Mouse (Mus musculus) embryonic facial prominence, embryonic 15.5 days (tissue): Measurements from ENCODE around the gene Il17rc. TPM values are rescaled to one million over a fixed set of nuclear protein-coding genes. Genes with fewer than 3 reads are reported as not detected.

Experiments
- ATAC-seq: fragments of 200-750 bp; cut with Nextera tagmentation; 2 replicates; pipeline ENCODE4 v1.8.0; 2017; ENCODE audit warnings: low read depth, moderate TSS enrichment; ENCODE audit not compliant: insufficient number of reproducible peaks, low FRiP score, low TSS enrichment
- H3K27ac ChIP-seq: fragments of 300-500 bp; sonication (generic); replicated peaks from 2 replicates; pipeline ENCODE4 v1.5.1; 2015; ENCODE audit warnings: mild to moderate bottlenecking, inconsistent platforms
- H3K27me3 ChIP-seq: fragments of 300-500 bp; sonication (generic); 2 replicates; pipeline ENCODE4 v1.6.1; 2015; ENCODE audit warnings: inconsistent platforms
- H3K36me3 ChIP-seq: fragments of 300-500 bp; sonication (generic); 2 replicates; pipeline ENCODE4 v1.6.1; 2015; ENCODE audit warnings: mild to moderate bottlenecking, inconsistent platforms
- H3K4me1 ChIP-seq: fragments of 300-500 bp; sonication (generic); 2 replicates; pipeline ENCODE4 v1.6.1; 2015; ENCODE audit warnings: inconsistent platforms
- H3K4me2 ChIP-seq: fragments of 300-500 bp; sonication (generic); replicated peaks from 2 replicates; pipeline ENCODE4 v1.6.1; 2015; ENCODE audit warnings: mild to moderate bottlenecking, inconsistent platforms
- H3K4me3 ChIP-seq: fragments of 300-500 bp; sonication (generic); replicated peaks from 2 replicates; pipeline ENCODE4 v1.5.1; 2015; ENCODE audit warnings: mild to moderate bottlenecking, inconsistent platforms
- H3K9ac ChIP-seq: fragments of 300-500 bp; sonication (generic); 2 replicates; pipeline ENCODE4 v1.6.1; 2015; ENCODE audit warnings: inconsistent platforms
- H3K9me3 ChIP-seq: fragments of 300-500 bp; sonication (generic); replicated peaks from 2 replicates; pipeline ENCODE4 v1.6.1; 2016; ENCODE audit warnings: inconsistent platforms
- WGBS: fragments of 180-500 bp; shearing (Covaris S2); methylation state at CpG from one replicate; pipeline ENCODE4 v1.1.7; 2015; 5-methylcytosine and 5-hydroxymethylcytosine counted together
- polyA plus RNA-seq: library from polyadenylated mRNA; unstranded; fragments of >200 nt; fragmentation: Nextera tagmentation; extraction: Ambion mirVana; gene quantifications from 2 replicates; pipeline ENCODE4 v1.2.1, GENCODE M21; 2015

The Il17rc gene
- polyA plus RNA-seq, 1 experiment from 2014 or later: 37.5 TPM

DNA sequence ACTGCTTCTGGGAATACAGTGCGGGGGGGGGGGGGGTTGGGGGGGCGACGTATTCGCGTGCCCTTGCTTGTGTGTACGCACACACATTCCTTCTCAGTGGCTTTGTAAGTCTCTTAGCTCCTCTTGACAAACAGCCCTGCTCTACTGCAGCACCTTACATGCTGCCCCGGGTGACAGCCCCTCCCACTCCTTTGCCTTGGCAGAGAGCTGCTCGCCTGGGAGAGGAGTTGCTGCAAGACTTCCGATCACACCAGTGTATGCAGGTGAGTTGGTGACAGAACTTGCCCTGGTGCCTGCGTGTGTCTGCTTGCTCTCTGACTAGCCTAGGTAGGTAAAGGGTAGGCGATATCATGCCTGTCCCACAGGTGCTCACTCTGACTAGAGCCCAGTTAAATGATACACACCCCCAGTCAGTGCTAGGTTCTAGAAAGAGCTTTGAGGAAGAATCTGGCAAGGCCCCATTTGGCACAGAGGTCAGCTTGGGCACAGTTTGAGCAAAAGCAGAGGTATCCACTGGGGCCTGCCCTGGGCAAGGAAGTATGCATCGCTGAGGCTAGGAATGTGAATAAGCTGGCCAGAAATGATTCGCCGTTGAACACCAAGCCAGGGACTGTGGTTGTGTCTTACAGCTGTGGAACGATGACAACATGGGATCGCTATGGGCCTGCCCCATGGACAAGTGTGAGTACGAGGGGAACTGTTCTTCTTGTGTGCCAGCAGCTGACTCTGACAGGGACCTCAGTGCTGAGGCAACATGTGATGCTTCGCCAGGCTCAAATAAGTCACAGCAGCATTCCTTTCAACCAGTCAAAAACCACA is 9.5 kb downstream of the Il17rc start:
- Histone ChIP-seq H3K4me3 (no peak overlapping the region), H3K36me3 (no peaks in the 10 kb centered on the region), H3K9me3 (no peaks in the 10 kb centered on the region), H3K27me3 (peaks cover 34% of the 10 kb centered on the region), H3K27ac (no peak overlapping the region; the same call in 1 of the 2 replicates), H3K9ac (no peak overlapping the region), H3K4me2 (no peak overlapping the region), H3K4me1 (peaks cover 28% of the 10 kb centered on the region)
- no peak for ATAC-seq
- WGBS: 48% methylated on average over 18 of the region's 18 CpGs

DNA sequence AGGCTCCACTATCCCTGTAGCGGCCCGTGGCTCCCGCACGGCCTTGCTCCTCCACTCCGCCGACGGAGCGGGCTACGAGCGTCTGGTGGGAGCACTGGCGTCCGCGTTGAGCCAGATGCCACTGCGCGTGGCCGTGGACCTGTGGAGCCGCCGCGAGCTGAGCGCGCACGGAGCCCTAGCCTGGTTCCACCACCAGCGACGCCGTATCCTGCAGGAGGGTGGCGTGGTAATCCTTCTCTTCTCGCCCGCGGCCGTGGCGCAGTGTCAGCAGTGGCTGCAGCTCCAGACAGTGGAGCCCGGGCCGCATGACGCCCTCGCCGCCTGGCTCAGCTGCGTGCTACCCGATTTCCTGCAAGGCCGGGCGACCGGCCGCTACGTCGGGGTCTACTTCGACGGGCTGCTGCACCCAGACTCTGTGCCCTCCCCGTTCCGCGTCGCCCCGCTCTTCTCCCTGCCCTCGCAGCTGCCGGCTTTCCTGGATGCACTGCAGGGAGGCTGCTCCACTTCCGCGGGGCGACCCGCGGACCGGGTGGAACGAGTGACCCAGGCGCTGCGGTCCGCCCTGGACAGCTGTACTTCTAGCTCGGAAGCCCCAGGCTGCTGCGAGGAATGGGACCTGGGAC is 11.4 kb downstream of the Il17rc start:
- peak overlapping the region; percentile 60 for H3K27ac ChIP-seq
- no peaks in the 10 kb centered on the region for H3K9me3 ChIP-seq
- peaks cover 37% of the 10 kb centered on the region for H3K4me1 ChIP-seq
- H3K4me2 ChIP-seq: peak overlapping the region; percentile 75
- peak overlapping the region; percentile 47 for H3K4me3 ChIP-seq
- H3K36me3 ChIP-seq: no peaks in the 10 kb centered on the region
- H3K9ac ChIP-seq: no peak overlapping the region
- 4% methylated on average over 65 of the region's 65 CpGs for WGBS
- ATAC-seq: peak; percentile 4; the same call in 1 of the 2 replicates
- H3K27me3 ChIP-seq: peaks cover 34% of the 10 kb centered on the region

DNA sequence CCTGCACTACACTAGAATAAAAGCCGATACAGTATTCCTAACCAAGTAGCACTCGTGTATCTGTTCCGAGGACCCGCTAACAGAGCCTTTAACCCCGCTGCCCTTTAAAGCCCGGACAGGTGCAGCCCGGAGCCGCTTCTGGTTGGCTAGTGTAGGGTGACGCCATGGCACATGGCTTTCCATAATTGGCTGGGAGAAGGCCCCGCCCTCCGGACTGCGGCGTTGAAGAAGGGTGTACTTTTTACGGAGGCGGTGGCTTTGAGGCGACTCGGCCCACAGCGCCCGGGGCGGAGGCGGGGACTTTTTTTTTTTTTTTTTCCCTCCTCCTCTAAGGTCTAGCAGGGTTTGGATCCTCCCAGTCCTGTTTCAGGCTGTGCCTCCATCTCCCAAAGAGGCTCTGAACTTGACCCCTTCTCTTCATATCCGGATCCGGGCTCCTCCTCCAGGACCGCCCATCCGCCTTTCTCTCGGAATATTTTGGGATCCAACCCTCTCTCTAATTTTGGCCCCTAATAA is 11.9 kb downstream of the Il17rc start, which contains the start of gene Creld1:
Gene Creld1, plus strand, starts transcription at position 198 of the 516 bp plus-strand sequence.
- ATAC-seq: peak; percentile 90
- Histone ChIP-seq H3K36me3 (no peaks in the 10 kb centered on the region), H3K9ac (peak within 1 kb of the TSS; percentile 3; the same call in 1 of the 2 replicates), H3K4me3 (peak within 1 kb of the TSS; percentile 47), H3K4me1 (peaks cover 42% of the 10 kb centered on the region), H3K9me3 (no peaks in the 10 kb centered on the region), H3K27me3 (peaks cover 34% of the 10 kb centered on the region), H3K27ac (peak within 1 kb of the TSS; percentile 66), H3K4me2 (peak within 1 kb of the TSS; percentile 75)
- 1% methylated on average over 26 of the region's 26 CpGs for WGBS

DNA sequence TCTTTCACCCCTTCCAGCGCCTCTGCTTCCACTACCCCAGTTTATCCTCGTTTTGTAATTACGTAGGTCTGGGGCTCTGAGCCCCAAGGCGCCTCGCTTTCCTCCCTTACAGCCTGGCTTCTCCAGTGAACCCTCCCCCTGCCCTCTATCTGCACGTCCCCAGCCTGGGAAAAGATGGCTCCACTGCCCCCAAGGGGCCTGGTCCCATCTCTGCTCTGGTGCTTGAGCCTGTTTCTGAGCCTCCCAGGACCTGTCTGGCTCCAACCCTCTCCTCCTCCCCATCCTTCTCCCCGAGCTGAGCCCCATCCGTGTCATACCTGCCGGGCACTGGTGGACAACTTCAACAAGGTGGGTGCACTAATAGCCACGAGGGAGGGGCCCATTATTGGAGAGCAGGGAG is 12.5 kb downstream of the Il17rc start:
- Histone ChIP-seq H3K27me3 (peaks cover 32% of the 10 kb centered on the region), H3K4me1 (peaks cover 42% of the 10 kb centered on the region), H3K36me3 (no peaks in the 10 kb centered on the region), H3K9me3 (no peaks in the 10 kb centered on the region), H3K9ac (peak overlapping the region; percentile 3; the same call in 1 of the 2 replicates), H3K4me2 (peak overlapping the region; percentile 75), H3K27ac (peak overlapping the region; percentile 66; the same call in 1 of the 2 replicates), H3K4me3 (peak overlapping the region; percentile 47)
- 0 out of 2 replicates have a peak, but pooled peaks have one; percentile 21 for ATAC-seq
- WGBS: 11% methylated on average over 10 of the region's 10 CpGs

DNA sequence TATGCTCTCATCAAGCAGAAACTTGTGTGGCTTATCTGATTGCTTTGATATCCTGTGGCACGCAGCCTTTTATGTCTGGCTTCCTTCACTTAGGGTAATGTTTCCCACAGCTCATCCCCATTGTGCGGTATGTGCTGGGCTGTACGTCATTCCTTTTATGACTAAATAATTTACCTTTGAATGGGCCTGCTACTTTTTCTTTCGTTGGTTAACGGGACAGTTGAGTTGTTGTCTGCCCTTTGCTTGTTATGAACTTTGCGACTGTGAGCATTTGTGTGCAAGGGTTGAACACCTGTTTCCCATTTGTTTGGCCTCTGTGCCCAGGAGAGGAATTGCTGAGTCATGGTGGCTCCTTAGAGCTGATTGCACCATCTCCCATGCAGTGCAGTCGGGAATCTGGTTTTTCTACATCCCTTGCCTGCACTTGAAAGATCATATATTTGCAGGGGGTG is 15.9 kb downstream of the Il17rc start:
- no peaks in the 10 kb centered on the region for H3K9me3 ChIP-seq
- H3K4me1 ChIP-seq: peaks cover 31% of the 10 kb centered on the region
- H3K4me2 ChIP-seq: no peak overlapping the region
- no peak overlapping the region for H3K4me3 ChIP-seq
- peaks cover 10% of the 10 kb centered on the region for H3K27me3 ChIP-seq
- H3K27ac ChIP-seq: peak overlapping the region; percentile 34
- no peak overlapping the region for H3K9ac ChIP-seq
- ATAC-seq: no peak
- 12% methylated on average over 7 of the region's 7 CpGs for WGBS
- 0 out of 2 replicates have a peak, but pooled peaks cover 5% of the 10 kb centered on the region for H3K36me3 ChIP-seq

DNA sequence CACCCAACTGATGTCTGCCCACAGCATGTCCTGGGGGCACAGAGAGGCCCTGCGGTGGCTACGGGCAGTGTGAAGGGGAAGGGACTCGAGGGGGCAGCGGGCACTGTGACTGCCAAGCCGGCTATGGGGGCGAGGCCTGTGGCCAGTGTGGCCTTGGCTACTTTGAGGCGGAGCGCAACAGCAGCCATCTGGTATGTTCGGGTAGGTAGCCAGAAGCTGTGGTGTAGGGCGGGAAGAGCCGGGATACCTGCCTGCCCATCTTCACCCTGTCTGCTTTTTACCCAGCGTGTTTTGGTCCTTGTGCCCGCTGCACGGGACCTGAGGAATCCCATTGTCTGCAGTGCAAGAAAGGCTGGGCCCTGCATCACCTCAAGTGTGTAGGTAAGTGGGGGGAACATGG is 18.2 kb downstream of the Il17rc start:
- 0 out of 2 replicates have a peak, but pooled peaks cover 5% of the 10 kb centered on the region for H3K36me3 ChIP-seq
- H3K27me3 ChIP-seq: no peaks in the 10 kb centered on the region
- H3K4me2 ChIP-seq: no peak overlapping the region
- H3K9me3 ChIP-seq: no peaks in the 10 kb centered on the region
- no peak for ATAC-seq
- peaks cover 18% of the 10 kb centered on the region for H3K4me1 ChIP-seq
- no peak overlapping the region for H3K27ac ChIP-seq
- no peak overlapping the region for H3K4me3 ChIP-seq
- WGBS: 90% methylated on average over 14 of the region's 14 CpGs
- H3K9ac ChIP-seq: no peak overlapping the region

DNA sequence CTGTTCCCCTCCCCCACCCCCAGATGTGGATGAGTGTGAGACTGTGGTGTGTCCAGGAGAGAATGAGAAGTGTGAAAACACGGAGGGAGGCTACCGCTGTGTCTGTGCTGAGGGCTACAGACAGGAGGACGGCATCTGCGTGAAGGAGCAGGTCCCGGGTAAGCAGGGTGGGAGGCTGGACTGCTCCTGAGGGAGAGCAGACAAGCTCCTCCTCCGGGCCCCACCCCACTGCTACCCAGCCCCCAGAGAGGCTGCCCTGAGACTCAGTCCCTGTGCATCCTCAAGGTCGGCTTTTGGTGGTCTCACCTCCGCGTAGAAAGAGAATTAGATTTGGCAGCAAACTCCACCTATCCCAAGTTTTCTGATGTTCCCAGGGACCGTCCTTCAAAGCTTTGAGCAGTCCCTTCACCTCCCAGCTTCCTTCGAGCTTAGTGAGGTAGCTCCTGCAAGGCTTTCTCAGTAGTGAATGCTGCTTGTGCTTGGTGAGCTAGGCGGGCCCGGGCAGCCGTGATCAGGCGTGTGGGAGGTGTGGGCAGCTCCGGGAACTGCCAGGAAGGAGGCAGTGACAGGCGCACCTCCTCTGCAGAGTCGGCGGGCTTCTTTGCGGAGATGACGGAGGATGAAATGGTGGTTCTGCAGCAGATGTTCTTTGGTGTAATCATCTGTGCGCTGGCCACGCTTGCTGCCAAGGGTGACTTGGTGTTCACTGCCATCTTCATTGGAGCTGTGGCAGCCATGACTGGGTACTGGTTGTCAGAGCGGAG is 21.1 kb downstream of the Il17rc start:
- Histone ChIP-seq H3K4me3 (no peak overlapping the region), H3K4me2 (no peak overlapping the region), H3K9ac (no peak overlapping the region), H3K4me1 (peaks cover 21% of the 10 kb centered on the region), H3K27me3 (peaks cover 15% of the 10 kb centered on the region), H3K9me3 (no peaks in the 10 kb centered on the region), H3K36me3 (0 out of 2 replicates have a peak, but pooled peaks cover 5% of the 10 kb centered on the region), H3K27ac (no peak overlapping the region)
- WGBS: 75% methylated on average over 24 of the region's 24 CpGs
- ATAC-seq: no peak

DNA sequence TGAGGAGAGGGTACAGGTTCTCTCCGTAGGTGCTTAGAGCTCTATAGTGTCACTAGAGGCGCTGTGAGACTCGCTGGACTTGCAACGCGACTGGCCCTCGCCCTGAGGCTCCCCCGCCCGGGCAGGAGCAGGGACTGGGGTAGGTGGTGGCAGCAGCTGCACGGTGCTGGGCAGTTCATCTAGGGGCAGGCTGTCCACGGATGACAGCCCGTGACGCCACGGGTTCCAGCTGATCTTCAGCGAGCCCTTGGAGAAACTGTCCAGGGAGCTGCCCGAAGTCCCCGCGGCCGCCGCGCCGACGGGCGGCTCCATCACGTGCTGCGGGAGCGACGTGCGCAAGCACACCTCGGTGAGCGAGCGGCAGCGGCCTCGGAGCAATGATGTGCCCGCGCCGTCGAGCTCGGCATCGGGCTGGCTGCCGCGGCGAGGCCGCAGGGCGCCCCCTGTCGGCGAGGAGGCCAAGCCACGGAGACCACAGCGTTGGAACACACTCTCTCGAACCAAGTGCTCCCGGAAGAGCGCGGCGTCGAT is 23.1 kb downstream of the Il17rc start:
- peak; percentile 69 for ATAC-seq
- under 1% methylated on average over 54 of the region's 54 CpGs for WGBS
- Histone ChIP-seq H3K36me3 (0 out of 2 replicates have a peak, but pooled peaks cover 5% of the 10 kb centered on the region), H3K27me3 (peaks cover 15% of the 10 kb centered on the region), H3K9me3 (no peaks in the 10 kb centered on the region), H3K4me1 (peaks cover 13% of the 10 kb centered on the region), H3K4me2 (peak overlapping the region; percentile 75), H3K9ac (peak overlapping the region; percentile 10; the same call in 1 of the 2 replicates), H3K27ac (no peak overlapping the region), H3K4me3 (peak overlapping the region; percentile 51)

DNA sequence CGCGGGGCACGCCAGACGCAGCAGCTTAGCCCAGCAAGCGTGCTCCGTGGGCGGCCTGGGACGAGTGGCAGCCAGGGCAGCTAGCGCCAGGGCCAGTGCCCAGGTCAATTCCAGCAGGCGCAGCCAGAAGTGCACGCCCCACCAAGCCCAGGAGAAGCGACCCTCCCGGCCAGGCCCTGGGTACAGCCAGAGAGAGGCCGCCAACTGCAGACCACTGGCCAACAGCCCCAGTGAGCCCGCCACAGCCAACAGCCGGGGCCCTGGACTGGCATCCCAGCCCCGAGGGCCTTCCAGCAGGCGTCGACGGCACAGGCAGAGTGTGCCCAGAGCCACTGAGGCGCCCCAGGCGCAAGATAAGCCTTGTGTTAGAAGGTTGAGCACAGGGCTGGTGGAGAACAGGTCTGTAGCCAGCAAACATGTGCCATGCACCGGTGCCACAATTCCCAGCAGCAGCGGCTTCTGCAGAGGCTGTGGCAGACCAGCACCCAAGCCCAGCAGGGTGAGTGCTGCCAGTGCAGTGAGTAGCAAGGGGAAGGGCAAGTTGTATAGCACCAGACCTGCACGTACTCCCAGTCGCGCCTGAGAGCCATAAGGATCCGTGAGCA is 23.9 kb downstream of the Il17rc start:
- Histone ChIP-seq H3K4me3 (peak overlapping the region; percentile 51), H3K9me3 (no peaks in the 10 kb centered on the region), H3K27me3 (peaks cover 15% of the 10 kb centered on the region), H3K9ac (peak overlapping the region; percentile 10), H3K36me3 (no peaks in the 10 kb centered on the region), H3K4me2 (peak overlapping the region; percentile 75), H3K27ac (no peak overlapping the region), H3K4me1 (peaks cover 13% of the 10 kb centered on the region)
- 50% methylated on average over 28 of the region's 28 CpGs for WGBS
- no peak for ATAC-seq

DNA sequence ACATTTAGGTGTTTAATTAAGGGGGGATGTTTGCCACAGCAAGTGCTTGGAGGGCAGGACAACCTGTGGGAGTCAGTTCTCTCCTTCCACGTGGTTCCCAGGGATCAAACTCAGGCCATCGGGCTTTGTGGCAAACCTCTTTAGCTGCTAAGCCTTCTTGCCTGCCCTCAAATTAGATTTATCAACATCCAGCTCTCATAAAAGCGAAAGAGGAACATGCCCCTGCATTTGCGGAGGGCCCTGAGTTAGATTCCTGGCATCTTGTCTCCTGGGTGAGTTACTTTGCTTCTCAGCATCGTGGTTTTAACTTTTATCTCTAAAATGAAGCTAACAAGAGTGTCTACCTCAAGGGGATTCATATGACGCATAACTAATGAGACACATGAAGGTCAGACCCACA is 28.1 kb downstream of the Il17rc start:
- peaks cover 29% of the 10 kb centered on the region for H3K27me3 ChIP-seq
- no peak overlapping the region for H3K27ac ChIP-seq
- H3K4me2 ChIP-seq: no peak overlapping the region
- H3K4me1 ChIP-seq: peaks cover 20% of the 10 kb centered on the region
- H3K9ac ChIP-seq: no peak overlapping the region
- WGBS: 60% methylated on average over 6 of the region's 6 CpGs
- no peak overlapping the region for H3K4me3 ChIP-seq
- H3K9me3 ChIP-seq: no peaks in the 10 kb centered on the region
- ATAC-seq: no peak
- no peaks in the 10 kb centered on the region for H3K36me3 ChIP-seq
